Comparison of ENCODE assay signal across 8 mouse cellular contexts in genomic region chr5:24423129-24424003, GRCm38 (mm10). TPM values are rescaled to one million over a fixed set of nuclear protein-coding genes. Genes with fewer than 3 reads are reported as not detected.
DNase-seq lines count a peak whose midpoint lies in the region; ATAC-seq and TF ChIP-seq lines count a peak whose summit lies in the region.

Cdk5 (minus strand) TSS chr5:24423530.
Slc4a2 (plus strand) TSS chr5:24423837.

- no peak for TF ChIP-seq CTCF in bone marrow macrophage, adult 2 months (IDR thresholded peaks at IDR 0.05; ENCODE audit: low read depth, low read length)
- no peak for TF ChIP-seq CTCF in embryonic fibroblast, embryonic 13.5 days (IDR thresholded peaks at IDR 0.05; ENCODE audit: borderline replicate concordance, insufficient read depth, low read length)

- H3K4me3 ChIP-seq in bone marrow macrophage, adult 2 months (ENCODE audit: insufficient read depth, low read length): peak within 1 kb of the TSS; percentile 80
- peak within 1 kb of the TSS; percentile 83 for H3K4me3 ChIP-seq in embryonic fibroblast, embryonic 13.5 days (ENCODE audit: insufficient read depth, low read length)
- H3K4me3 ChIP-seq in kidney, embryonic 14.5 days (ENCODE audit: low read length): peak within 1 kb of the TSS; percentile 63
- H3K4me3 ChIP-seq in limb, embryonic 15.5 days: peak within 1 kb of the TSS; percentile 65

- peak; percentile 67; the same call in 1 of the 2 replicates for TF ChIP-seq POLR2A in bone marrow macrophage, adult 2 months (IDR thresholded peaks at IDR 0.05; ENCODE audit: borderline replicate concordance, low read depth, low read length)
- peak; percentile 86 for TF ChIP-seq POLR2A in embryonic fibroblast, embryonic 13.5 days (IDR thresholded peaks at IDR 0.05; ENCODE audit: low read depth, low read length)

- H3K36me3 ChIP-seq in kidney, embryonic 14.5 days (ENCODE audit: control insufficient read depth, insufficient read depth, low read length): peaks cover 24% of the 10 kb centered on the region
- H3K36me3 ChIP-seq in limb, embryonic 15.5 days: peaks cover 27% of the 10 kb centered on the region

- peak; percentile 91 for ATAC-seq in kidney, embryonic 14.5 days (ENCODE audit: low FRiP score, low TSS enrichment)
- ATAC-seq in limb, embryonic 15.5 days (ENCODE audit: insufficient number of reproducible peaks, low FRiP score, low TSS enrichment, low read depth): peak; percentile 94

- peak within 1 kb of the TSS; percentile 86 for H3K4me2 ChIP-seq in kidney, embryonic 14.5 days (replicated peaks; ENCODE audit: low read depth, low read length)
- peak within 1 kb of the TSS; percentile 83 for H3K4me2 ChIP-seq in limb, embryonic 15.5 days

- WGBS in kidney, embryonic 14.5 days: under 1% methylated on average over 46 of the region's 46 CpGs
- WGBS in limb, embryonic 15.5 days: under 1% methylated on average over 46 of the region's 46 CpGs

- DNase-seq in A20 (ENCODE audit: low read depth, low spot score): peak; percentile 99
- DNase-seq in heart, adult 9 months (ENCODE audit: low spot score in 2 of 2): peak; percentile 99 to 100
- DNase-seq in monocyte, adult 2 months (ENCODE audit: low read depth in 1 of 2, low spot score in 2 of 2): peak; percentile 90 to 94
- DNase-seq in spleen, postnatal 36 days (ENCODE audit: low spot score in 2 of 2): peak; percentile 98

- no peaks in the 10 kb centered on the region for H3K9me3 ChIP-seq in kidney, embryonic 14.5 days (ENCODE audit: control insufficient read depth, low read length)
- H3K9me3 ChIP-seq in limb, embryonic 15.5 days: no peaks in the 10 kb centered on the region

- peaks cover 13% of the 10 kb centered on the region for H3K4me1 ChIP-seq in bone marrow macrophage, adult 2 months (ENCODE audit: control insufficient read depth, insufficient read depth, low read length)
- peaks cover 4% of the 10 kb centered on the region for H3K4me1 ChIP-seq in embryonic fibroblast, embryonic 13.5 days (ENCODE audit: control insufficient read depth, insufficient read depth, low read length)
- H3K4me1 ChIP-seq in kidney, embryonic 14.5 days (ENCODE audit: control insufficient read depth, insufficient read depth, low read length): peaks cover 30% of the 10 kb centered on the region
- peaks cover 50% of the 10 kb centered on the region for H3K4me1 ChIP-seq in limb, embryonic 15.5 days

- H3K27ac ChIP-seq in bone marrow macrophage, adult 2 months (ENCODE audit: insufficient read depth, low read depth, low read length): peak within 1 kb of the TSS; percentile 93
- H3K27ac ChIP-seq in embryonic fibroblast, embryonic 13.5 days (ENCODE audit: insufficient read depth, low read length): peak within 1 kb of the TSS; percentile 84
- H3K27ac ChIP-seq in kidney, embryonic 14.5 days (ENCODE audit: low read depth, low read length): peak within 1 kb of the TSS; percentile 87
- peak within 1 kb of the TSS; percentile 94 for H3K27ac ChIP-seq in limb, embryonic 15.5 days

- H3K27me3 ChIP-seq in kidney, embryonic 14.5 days (ENCODE audit: control insufficient read depth, insufficient read depth, low read length): no peaks in the 10 kb centered on the region
- no peaks in the 10 kb centered on the region for H3K27me3 ChIP-seq in limb, embryonic 15.5 days

- H3K9ac ChIP-seq in kidney, embryonic 14.5 days (ENCODE audit: low read depth, low read length): peak within 1 kb of the TSS; percentile 75
- H3K9ac ChIP-seq in limb, embryonic 15.5 days: peak within 1 kb of the TSS; percentile 78

RNA-seq across cellular contexts. Expression of gene Cdk5, which starts in this region (rescaled TPM):
- 55.5 and 59.9 TPM in 2 replicates for polyA plus RNA-seq in bone marrow macrophage, adult 2 months (2012; ENCODE audit: insufficient read depth, insufficient read length, missing spikeins)
- 70.7 and 76.7 TPM in 2 replicates for polyA plus RNA-seq in embryonic fibroblast, embryonic 13.5 days (2011; ENCODE audit: insufficient read length, low read depth, missing spikeins)
- 45.5 and 60.2 TPM in 2 replicates for polyA plus RNA-seq in kidney, embryonic 14.5 days (2014; fragmentation: Nextera tagmentation; extraction: Ambion mirVana)
- 48.6 and 54.9 TPM in 2 replicates for polyA plus RNA-seq in limb, embryonic 15.5 days (2015; fragmentation: Nextera tagmentation; extraction: Ambion mirVana)

RNA-seq across cellular contexts. Expression of gene Slc4a2, which starts in this region (rescaled TPM):
- polyA plus RNA-seq in bone marrow macrophage, adult 2 months (2012; ENCODE audit: insufficient read depth, insufficient read length, missing spikeins): 41.8 and 45.1 TPM in 2 replicates
- 59.0 and 69.3 TPM in 2 replicates for polyA plus RNA-seq in embryonic fibroblast, embryonic 13.5 days (2011; ENCODE audit: insufficient read length, low read depth, missing spikeins)
- polyA plus RNA-seq in kidney, embryonic 14.5 days (2014; fragmentation: Nextera tagmentation; extraction: Ambion mirVana): 21.6 and 26.8 TPM in 2 replicates
- 36.7 and 40.0 TPM in 2 replicates for polyA plus RNA-seq in limb, embryonic 15.5 days (2015; fragmentation: Nextera tagmentation; extraction: Ambion mirVana)

Comparison
In these comparisons a context has a peak if more than half of its experiments do, and no peak if none do; other contexts are left out.
1. Peak in every context shown above with its lines: DNase-seq, ATAC-seq, H3K4me3 ChIP-seq and H3K27ac ChIP-seq.